Mouse (Mus musculus): ENCODE results near the gene 9130230L23Rik. TPM values are rescaled to one million over a fixed set of nuclear protein-coding genes. Genes with fewer than 3 reads are reported as not detected.

Gene 9130230L23Rik
- polyA plus RNA-seq (2012; rRNA removed) = 7.3 and 17.6 TPM in 2 replicates

DNA sequence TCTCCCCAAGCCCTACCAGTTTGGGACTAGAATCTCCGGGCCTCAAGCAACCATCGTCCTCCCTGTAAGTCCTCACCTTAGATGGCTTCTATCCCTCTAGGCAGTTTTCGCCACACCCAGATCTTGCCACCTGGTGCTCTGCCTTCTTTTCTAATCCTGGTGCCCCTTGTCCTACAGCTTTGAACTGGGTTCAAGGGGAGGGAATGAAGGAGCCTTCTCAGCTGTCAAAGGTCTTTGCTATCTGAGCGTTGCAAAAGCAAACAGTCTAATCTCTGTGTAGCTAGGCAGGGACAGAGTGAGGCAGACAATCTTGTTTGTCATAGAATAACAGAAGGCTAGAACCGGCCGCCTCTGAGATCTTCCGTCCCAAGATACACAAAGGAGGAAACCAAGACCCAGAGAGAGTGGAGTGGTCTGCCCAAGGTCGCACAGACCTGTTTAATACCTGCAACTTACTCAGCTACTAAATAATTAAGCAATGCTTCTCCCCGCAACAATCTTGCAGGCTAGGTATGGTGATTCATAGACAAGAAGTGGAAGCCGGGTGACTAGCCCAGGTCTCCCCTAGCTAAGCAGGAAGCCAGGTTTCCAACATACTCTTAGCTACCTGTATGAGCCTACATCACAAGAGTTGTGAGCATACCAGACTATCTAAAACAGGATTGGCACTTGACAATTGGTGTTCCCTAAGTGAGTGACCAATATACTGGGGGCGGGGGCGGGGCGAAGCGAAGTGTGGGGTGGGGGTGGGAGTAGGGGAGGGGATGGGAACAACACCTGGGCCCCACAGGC, at the start of gene 9130230L23Rik:
Gene 9130230L23Rik (minus strand): TSS at position 152 of the 792 bp plus-strand sequence.
- peak; percentile 91 for DNase-seq (ENCODE audit: low read depth, low spot score)
- 34% methylated on average over 14 of the region's 14 CpGs for WGBS

DNA sequence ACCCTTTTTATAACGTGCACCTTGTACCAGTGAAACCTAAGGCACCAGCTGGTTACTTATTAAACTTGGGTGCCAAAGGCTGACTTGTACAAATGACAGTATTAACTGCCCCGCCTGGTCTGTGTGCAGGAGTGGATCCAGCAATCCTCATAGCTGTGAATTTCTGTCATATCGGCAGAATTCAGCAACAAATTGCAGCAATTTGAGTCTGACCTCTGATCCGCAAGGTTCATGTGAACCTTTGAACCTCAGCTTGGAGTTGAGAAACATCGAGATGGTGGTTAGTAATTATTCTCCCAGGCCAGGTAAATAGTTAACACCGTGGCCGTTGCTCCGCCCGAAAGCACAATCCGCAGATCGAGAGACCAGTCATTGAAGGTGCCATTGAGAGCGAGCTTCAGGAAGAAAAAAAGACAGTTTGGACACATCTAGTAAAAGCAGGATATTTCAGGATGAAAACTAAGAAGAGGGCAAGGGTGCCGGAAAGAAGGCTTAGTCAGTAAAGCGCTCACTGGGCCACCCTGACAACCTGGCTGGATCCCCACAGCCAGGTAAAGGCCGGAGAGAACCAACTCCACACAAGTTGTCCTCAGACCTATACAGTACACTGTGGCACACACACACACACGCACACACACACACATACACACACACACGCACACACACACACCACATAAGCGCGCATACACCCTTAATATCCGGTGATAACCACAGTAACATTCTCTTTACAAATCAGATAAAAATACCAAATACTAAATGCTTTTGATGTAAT, 48.9 kb upstream of the 9130230L23Rik start:
- 37% methylated on average over 20 of the region's 20 CpGs for WGBS
- peak; percentile 90 for DNase-seq (ENCODE audit: low read depth, low spot score)

DNA sequence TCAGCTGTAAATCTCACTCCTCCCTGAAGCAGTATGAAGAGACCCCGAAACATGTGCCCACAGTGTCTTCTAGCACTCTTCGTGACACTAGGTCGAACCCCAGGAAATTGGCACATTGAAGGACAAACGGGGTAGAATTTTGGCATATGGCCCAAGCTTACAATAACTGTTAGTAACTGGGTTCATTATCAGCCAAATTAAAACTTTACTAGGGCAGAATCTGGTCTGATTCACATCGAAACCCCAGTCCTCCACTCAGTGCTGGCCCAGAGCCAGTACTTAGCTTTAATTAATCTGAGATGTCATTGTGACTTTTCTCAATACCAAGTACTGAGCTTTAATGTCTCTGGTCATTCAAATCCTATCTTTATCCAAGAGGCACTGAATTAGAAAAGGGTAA, 46.8 kb upstream of the 9130230L23Rik start:
- no peak for DNase-seq (ENCODE audit: low read depth, low spot score)
- WGBS = 34% methylated on average over 5 of the region's 5 CpGs

DNA sequence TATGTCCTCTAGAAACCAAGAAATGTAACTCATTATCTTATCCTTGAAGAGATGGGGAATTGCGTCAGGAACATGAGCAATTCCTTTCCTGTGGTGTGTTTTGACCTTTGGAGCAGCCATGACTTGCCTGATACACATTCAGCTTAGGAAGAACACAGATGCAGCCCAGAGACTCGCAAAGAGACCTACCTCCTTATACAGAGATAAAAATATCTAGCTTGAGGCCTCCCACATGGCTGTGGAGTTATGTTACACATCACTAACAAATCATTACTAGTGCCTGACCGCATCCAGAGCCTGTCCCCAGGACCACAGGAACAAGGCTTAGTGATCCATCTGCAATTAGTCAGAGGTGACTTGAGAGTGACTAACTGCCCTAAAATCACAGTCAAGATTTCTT, 42.3 kb upstream of the 9130230L23Rik start:
- DNase-seq (ENCODE audit: low read depth, low spot score) = no peak
- 43% methylated on average over 3 of the region's 3 CpGs for WGBS

DNA sequence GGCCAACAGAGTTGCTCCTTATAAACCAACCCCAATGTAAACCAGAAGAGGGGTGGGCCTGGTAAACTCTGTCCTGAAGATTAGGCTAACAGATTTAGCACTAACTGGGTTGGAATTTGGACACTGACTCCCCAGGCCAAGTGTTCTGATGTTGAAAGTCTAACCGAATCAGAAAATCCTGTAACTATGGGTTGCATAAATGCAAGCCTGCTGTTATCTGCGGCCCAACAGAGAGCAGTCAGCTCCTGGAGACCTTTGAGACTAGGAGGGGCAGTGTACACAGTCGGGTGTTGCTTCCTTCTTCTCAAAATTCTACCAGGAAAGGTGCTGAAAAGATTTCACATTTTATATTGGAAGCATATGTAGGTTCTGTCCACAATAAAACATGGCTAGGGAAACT, 39.8 kb upstream of the 9130230L23Rik start:
- 24% methylated on average over 3 of the region's 3 CpGs for whole genome bisulfite sequencing
- DNase-seq (ENCODE audit: low read depth, low spot score) = peak; percentile 71

DNA sequence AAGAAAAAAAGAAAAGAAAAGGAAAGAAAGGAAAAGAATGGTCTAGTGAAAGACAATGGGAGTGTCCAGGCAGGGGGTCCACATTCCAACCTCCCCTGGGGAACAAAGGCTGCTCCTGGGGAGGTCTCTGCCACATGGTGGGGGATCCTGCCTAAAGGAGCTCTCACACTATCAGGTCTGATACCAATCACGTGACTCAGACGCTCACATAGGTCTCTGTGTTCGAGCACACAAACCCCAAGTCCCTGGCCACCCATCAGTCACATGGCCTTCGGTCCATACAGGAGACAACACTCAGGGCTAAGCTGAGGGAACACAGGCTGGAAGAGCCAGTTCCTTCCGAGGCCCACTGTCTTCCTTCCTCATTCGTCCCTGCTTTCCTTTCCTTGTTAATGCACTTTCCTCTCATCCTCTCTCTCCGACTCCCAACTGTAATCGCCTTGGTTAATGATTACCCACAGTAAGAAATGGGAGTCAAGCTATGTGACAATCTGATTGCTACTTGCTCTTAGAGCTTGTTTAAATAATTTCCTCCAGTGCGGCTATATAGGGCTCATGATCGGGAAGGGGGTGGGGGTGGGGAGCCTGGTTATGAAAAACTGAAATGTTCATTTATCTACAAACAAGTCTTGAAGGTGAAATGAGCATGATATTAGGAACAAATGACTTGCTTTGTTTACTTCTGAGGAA, 38.7 kb upstream of the 9130230L23Rik start:
- 26% methylated on average over 10 of the region's 10 CpGs for WGBS
- DNase-seq (ENCODE audit: low read depth, low spot score) = peak; percentile 97

DNA sequence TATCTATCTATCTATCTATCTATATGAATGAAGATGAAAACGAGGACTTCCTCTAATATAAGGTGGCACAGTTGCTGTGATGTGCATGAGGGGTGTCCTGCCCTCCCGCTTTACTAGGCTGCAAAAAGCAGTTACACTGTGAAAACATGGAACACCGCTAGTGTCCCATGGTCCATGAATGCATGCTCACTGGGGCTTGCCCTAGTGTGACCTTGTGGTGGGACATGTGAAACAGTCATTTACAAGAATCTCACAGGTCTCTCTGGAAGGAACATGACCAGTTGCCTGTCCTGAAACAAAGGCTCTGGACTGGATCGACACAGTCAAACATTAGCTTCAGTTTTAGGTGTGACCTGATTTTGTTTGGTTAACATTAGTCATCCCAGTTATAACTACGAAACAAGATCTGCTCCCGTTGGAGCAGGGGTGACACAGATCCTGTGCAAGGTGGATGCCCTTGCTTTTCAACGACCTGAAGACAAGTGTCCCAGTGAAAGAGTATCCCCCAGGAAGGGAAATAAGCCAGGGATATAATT, 36.7 kb upstream of the 9130230L23Rik start:
- 31% methylated on average over 7 of the region's 7 CpGs for WGBS
- DNase-seq (ENCODE audit: low read depth, low spot score) = no peak

DNA sequence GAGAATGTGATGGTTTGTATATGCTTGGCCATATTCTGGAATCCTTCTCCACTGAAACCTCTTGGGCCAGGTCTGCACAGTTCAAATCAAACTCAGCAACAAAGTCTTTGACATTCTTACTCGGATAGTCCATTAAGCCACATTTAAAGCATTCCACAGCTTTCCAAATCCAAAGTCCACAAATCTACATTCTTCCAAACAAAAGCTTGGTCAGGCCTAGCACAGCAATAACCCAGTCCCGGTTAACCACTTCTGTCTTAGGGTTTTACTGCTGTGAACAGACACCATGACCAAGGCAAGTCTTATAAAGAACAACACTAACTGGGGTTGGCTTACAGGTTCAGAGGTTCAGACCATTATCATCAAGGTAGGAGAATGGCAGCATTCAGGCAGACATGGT, 35.7 kb upstream of the 9130230L23Rik start:
- DNase-seq (ENCODE audit: low read depth, low spot score) = no peak
- WGBS = 26% methylated on average over 2 of the region's 2 CpGs

DNA sequence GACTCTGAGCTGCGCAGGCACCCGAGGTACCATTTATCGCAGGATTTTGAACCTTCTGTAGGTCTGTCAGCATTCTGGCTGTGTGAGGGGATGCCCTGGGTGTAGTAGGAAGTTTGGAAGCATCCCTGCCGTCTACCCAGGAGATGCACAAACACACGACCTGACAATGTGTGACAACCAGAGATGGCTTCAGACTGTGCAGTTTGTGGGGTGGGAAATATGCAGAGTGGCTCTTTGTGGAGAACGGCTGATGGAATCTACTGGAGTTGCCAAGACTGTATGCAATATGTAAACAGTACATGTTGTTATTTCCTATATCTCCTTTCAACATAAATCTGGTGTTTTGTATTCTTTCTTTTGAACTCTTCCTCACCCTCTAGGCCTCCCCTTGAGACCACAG, 33.0 kb upstream of the 9130230L23Rik start:
- DNase-seq (ENCODE audit: low read depth, low spot score) = no peak
- 51% methylated on average over 6 of the region's 6 CpGs for WGBS

DNA sequence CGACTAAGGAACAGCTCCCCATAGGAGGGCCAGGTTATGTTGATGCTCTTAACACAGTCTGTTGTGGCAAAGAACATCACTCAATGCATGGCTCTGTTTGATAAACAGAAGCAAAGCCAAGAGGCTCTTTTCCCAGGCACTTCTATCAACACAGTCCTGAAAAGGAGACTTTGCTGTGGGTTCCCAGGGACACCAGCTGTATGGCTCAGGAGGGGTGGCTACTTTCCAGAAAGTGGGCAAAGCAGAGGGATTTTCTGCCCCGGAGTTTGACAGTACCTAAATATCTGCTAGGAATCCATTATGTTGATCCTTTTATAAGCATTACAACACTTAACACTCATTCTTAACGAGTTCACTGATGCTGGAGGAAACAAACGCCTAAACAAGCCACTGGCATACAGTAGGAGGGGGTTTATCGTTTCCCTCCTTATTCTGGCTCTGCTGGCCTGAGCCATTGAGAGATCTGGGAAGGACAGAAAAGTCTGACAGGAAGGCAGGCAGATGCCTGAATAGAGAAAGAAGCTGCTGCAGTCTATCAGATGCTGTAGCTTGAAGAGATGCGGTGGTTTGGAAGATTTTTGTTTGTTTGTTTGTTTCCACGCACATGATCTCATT, 32.5 kb upstream of the 9130230L23Rik start:
- no peak for DNase-seq (ENCODE audit: low read depth, low spot score)

DNA sequence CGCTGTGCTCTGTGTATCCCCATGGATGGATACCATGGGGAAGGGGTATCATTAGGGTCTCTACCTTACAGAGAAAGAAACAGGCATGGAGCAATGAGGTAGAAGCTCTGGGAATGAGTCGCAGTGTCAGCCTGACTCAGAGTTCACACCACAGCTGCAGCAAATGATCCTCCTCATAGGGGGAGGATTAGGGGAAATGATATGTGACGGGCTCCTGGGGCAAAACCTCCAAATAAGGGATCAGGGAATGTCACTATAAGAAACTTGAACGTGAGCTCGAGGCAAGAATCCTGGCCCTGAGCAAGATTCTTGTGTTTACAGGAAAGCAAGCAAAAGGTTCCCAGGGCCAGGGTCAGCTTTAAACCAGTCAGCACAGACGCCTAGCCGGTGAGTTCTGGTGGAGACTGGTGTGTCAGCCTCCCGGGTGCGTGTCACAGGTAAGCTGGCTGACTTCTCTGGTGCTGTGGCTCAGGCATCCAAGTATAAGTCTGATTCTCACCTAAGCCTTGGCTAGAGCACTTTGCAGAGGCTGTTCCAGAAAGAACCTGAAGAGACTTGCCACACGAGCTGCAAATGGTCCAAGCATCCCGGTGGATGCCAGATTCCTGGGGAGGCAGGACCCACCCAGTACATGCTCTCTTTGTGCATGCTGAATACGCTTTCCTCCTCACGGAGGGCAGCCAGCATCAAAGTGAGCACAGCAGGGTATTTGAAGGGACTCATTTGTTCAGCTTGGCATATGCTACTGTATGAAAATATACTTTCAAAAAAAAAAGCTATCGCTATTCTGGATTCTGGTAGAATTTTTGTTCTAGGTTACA, 30.5 kb upstream of the 9130230L23Rik start:
- 65% methylated on average over 14 of the region's 14 CpGs for WGBS
- DNase-seq (ENCODE audit: low read depth, low spot score) = no peak

More for the DNA sequence above, 32.5 kb upstream of the 9130230L23Rik start:
- 48% methylated on average over 7 of the region's 7 CpGs for WGBS

DNA sequence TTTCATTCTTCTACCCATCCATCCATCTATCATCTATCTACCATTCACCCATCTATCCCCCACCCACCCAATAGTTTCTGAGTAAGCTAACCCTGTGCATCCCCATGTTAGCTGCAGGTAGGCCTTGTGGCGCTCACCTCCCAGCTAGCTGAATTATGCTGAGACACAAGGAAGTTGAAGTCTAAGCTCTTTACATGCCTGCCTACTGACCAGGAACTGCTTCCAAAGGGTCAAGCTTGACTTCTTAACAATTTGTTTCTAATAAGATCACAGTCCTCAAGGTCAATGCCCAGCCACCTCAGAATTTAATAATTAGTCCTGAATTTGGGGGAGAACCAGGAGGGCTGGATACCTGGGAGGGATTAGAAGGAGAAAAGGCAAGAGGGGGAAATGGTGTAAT, 28.7 kb upstream of the 9130230L23Rik start:
- no peak for DNase-seq (ENCODE audit: low read depth, low spot score)
- 90% methylated on average over 1 of the region's 1 CpGs for WGBS

DNA sequence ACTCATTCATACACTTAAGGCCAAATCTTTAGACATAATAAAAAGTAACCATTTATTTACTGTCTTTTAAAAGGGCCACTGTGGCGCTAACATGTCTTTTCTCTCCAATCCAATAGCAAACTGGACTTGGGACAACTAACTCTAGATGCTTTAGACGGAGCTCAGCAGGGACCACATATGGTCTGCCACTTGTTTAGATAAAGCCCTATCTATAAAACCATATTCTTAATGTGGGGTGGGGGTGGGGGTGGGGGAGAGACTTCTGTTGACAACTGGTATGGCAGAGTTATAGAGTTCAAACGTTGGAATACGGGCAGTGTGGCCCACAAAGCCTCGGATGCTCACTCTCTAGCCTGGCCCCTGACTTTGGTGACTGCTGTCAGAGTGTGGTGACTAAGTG, 27.6 kb upstream of the 9130230L23Rik start:
- no peak for DNase-seq (ENCODE audit: low read depth, low spot score)
- 63% methylated on average over 5 of the region's 5 CpGs for WGBS

DNA sequence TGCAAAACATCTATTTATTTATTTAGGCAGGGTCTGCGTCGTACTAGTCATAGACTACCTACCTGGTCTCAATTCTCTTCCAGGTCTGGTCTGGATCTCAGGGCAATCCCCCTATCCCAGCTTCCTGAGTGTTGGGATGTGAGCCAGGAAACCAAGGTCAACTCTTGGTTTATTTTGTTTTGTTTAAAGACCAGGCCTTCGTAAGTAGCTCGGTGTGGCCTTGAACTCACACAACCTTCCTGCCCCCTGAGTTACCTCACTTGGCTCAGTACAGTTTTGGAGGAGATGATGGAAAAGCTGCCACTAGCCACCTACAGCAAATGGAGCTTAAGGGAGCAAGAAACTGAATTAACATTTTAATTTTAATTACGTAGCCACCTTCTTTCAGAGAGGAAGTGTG, 24.1 kb upstream of the 9130230L23Rik start:
- 61% methylated on average over 5 of the region's 5 CpGs for WGBS
- DNase-seq (ENCODE audit: low read depth, low spot score) = no peak

DNA sequence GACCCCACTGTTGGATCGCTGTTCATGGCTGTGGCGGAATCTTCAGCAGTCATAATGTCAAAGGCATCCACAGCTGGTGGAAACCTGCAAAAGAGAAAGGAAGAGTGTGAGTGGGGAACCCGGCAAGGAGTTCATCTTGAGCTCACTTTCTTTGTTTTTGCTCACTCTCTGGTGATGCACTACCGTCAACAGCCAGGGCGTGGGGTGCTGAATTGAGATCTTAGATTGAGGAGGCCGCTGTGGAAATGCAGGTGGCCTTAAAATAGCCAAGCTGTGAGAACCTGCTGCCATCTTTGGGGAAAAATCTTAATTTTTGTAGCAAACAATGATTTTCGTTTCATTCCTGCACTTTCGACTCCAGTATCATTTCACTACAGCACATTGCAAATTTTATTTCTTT, 23.1 kb upstream of the 9130230L23Rik start:
- 95% methylated on average over 8 of the region's 8 CpGs for WGBS
- DNase-seq (ENCODE audit: low read depth, low spot score) = no peak

DNA sequence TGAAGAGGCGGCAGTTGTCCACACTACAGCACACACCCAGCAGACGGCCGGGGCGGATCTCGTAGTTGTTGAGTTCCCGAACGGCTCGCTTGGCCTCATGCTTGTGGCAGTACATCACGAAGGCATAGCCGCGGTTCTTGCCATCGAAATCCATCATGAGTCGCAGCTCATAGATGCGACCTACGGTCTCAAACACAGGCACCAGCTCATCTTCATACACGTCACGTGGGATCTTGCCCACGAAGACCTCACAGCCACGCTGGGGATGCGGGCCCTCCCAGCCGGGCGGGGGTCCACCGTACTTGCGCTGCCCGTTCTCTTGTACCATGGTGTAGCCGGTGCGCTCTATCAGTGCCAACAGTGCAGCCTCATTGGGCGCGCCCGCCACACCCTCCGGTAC, 22.7 kb upstream of the 9130230L23Rik start:
- DNase-seq (ENCODE audit: low read depth, low spot score) = no peak
- 97% methylated on average over 31 of the region's 31 CpGs for WGBS

DNA sequence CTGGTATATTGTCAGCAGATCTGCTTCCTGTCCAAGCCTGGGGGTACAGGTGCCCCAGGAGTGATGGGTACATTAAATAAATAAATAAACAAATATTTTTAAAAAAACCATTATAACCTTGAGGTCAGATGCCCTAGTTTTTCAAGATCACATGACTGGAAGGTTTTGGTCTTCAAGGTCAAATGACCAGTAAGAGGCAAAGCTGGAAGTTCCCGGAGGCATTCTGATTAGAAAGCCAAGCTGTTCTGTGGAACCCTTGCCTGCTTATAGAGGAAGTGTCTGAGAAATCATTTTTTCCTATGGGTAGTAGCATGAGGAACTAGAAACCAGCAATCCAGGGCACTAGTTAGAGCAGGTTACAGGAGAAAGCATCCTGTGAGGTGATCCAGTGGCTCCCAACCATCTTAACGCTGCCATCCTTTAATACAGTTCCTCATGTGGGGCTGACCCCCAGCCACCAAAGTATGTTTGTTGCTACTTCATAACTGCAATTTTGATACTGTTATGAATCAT, 11.4 kb upstream of the 9130230L23Rik start:
- no peak for DNase-seq (ENCODE audit: low read depth, low spot score)
- WGBS = 95% methylated on average over 2 of the region's 2 CpGs

DNA sequence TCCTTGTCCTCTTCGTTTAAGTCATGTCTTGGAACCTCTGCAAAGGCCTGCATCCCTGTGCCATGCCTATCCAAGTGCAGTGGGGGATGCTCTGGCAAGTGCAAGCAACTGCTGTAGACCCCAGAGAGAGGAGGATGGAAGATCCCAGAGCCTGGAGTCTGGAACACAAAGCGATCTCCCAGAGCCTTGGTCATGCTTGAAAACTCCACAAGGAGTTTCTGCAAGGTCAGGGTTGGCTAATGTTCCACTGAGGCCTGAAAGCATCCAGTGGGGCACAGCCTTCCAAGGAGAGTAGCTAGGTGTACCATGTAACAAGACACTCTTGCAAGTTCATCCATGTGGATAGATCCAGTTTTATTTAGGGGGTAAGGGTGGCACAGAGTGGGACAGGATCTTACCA, 10.4 kb upstream of the 9130230L23Rik start:
- no peak for DNase-seq (ENCODE audit: low read depth, low spot score)
- 58% methylated on average over 2 of the region's 2 CpGs for WGBS

DNA sequence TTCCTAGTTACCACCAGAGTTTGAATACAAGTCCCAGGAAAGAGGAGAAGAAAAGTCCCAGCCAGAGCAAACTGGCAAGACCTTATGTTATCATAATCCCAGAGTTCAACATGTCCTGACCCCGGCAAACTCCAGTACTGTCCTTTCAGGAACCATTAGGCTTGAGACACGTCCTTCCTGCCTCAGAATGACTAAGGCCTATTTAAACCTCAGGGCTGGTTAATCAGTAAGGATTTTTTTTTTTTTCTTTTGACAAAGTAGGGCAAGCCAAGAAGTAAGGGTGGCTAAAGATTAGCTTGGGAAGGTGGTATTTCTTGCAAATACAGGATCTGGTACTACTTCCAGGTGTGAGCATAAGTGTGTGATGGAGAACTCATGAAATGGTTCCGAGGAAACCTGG, 9.9 kb upstream of the 9130230L23Rik start:
- no peak for DNase-seq (ENCODE audit: low read depth, low spot score)
- 35% methylated on average over 3 of the region's 3 CpGs for WGBS

All from large intestine, adult 2 months (tissue).